Mouse (Mus musculus): ENCODE measurements at regions not wholly inside any gene's neighbourhood (a gene's known extent, or its start where the extent isn't known, plus 50 kb on each side); places are given as distances from the start of the nearest gene placed in this dataset.
"Not testable (repeated sequence)": the region's sequence is repeated elsewhere in the genome, so short reads cannot be mapped to it uniquely, and the experiment has no call there.

DNA sequence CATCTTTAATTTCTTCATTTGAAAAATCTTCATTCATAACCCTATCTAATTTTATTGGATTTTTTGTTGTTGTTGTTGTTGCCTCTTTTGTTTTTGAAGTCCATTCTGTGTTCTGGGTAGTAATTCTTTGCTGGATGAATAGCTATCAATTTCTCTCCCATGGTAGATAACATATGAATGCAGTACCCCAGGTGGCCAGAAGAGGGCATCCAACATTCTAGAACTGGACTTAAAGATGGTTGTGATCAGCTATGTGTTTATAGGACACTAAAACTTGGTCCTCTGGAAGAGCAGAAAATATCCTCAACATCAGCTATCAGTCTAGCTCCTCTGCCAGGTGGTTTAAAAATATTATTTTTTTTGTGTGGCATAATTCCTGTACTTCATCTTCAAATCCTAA is 73.0 kb downstream of the Prl2c3 start:
- DNase-seq (ENCODE audit: low read depth, low spot score), result peak; percentile 4

DNA sequence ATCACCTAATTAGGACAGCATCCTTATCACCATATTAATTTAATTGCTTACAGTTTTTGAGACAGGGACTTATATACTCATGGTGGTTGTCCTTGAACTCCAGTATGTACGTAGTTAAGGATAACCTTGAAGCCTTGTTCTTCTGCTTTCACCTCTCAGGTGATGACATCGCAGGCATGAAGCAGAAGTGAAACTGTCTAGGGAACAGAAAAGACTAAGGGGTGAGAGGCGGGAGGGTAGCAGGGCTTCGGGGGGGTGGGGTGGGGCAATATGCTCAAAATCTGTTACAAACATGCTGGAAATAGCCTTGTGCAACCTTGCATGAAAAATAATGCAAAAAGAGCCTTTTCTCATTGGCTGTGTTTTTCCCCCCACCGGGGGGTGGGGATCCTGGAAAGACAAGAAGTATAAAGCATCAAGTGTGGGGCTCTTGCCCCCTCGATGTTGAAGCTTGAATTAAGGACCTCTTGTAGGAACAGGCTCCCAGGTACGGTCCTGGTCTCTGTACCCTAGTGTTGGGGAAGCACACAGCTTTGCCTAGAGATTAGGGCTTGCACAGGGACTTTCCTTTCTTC is 81.8 kb downstream of the Prl2c3 start:
- not testable (repeated sequence) for DNase-seq (ENCODE audit: low read depth, low spot score)

DNA sequence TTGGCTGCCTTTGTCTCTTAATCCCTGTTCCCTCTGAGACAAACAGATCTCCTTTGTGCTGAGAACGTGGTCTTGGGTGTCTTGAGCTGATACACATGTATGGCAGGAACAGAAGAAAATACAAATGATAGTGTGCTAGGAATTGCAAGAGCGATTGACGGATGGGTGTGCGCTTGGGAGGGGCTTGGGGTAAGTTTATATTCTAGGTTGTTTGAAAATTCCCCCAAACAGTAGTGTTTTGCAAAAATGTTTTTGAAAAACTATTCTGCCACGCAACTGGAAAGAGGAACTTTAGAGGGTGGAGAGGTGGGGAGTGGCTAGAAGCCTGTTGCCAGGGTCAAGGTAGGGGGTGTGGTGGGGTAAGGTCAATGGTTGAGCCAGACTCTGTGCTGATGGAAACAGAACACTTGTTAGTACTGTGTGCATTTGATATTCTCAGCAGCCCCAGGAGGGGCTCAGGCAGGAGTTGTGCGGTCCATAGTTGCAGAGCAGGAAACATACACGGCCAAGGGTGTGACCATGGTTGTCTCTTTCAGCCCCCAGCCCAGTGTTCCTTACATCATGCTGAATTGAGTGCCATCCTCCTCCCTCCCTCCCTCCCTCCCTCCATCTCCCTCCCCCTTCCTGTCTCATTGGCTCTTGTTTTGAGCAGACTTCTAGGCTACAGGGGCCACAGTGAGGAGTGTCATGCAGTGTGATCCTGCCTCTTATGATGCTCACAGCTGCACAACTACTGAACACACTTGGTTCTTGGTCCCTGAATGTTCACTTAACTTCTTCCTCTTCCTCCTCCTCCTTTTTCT is 88.2 kb downstream of the Prl2c3 start:
- DNase-seq (ENCODE audit: low read depth, low spot score), result no peak

DNA sequence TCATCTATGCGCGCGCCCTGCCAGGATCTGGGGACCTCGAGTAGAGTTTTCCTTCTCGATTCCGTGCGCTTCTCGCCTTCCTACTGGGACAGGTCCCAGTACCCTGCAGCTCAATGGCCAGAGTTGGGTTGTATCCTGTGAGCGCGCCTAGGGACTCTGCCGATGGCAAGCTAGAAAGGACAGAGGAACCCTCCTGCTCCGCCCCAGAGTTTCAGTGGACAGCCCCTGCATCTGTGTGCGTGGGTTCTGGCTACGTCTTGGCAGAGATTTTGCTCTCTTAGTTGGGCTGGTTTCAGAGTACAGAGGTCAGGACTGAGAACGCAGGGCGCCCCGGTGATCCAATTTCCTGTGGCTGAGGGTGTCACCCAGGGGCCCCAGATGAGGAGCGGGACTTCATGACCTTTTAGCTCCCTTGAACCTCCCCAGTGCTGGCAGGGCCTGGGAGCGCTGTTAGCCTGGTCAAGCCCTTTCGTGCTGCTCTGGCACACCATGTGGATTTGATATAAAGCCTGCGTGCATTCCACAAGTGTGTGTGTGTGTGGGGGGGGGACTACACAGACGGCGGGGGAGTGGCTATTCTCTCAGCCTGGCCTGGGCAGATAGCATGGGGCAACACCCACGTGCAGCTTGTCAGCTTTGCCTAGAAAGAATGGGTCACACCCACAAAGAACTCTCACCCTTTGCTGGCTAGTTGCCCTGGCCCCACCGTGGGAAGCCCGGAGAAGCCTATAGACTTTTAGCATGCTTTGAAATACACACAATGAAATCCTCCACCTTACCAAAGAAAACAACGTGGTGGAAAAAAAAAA is 96.9 kb downstream of the Prl2c3 start:
- not testable (repeated sequence) for DNase-seq (ENCODE audit: low read depth, low spot score)

DNA sequence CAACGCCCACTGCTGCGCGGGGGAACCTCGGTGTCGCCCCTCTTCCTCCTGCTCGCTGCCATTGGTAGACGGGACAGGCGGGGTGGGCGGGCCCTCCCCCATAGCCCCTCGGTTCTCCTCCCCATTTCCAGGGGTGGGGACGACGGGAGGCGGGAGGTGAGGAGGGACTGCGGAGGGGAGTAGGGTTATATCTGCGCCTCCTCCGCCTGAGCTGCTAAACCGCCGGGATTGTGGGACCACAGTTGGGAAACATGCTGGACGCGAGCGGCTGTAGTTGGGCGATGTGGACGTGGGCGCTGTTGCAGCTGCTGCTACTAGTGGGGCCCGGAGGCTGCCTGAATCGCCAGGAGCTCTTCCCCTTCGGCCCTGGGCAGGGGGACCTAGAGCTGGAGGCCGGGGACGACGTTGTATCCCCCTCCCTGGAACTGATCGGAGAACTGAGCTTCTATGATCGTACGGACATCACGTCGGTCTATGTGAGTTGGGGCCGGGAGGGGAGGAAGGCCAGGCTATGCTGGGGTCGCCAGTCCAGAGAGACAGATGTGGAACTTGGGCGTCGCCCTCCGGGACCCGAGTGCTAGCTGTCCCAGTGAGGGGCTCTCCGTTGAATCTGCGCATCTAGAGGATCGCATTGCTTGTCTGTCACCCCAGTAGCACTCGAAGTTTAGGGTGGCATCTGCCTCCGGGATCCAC is 97.6 kb downstream of the Prl2c3 start:
- DNase-seq (ENCODE audit: low read depth, low spot score), result not testable (repeated sequence)

DNA sequence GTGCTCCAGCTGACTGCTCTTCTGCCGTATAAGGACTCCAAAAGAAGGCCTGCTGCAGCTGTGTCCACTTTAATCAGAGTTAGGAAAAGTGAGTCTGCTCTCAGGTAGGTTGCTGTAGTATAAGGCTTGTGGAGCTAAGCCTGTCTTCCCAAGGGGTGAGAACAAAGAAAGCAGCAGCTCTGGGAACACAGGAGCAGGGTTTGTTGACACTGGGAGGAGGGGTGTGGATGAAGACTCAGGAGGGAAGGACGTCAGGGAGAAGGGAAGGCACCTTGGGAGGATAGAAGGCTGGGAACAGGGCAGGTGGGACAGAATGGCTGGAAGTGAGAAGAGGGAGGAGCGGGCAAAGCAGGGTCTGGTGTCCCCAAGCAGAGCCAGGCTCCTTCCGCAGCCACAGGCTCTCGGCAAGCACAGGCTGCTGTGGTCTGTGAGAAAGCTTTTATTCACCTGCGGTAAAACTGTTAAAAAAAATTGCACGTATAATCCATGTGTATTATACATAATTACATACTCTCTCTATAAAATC is 106.2 kb downstream of the Prl2c3 start:
- not testable (repeated sequence) for DNase-seq (ENCODE audit: low read depth, low spot score)

DNA sequence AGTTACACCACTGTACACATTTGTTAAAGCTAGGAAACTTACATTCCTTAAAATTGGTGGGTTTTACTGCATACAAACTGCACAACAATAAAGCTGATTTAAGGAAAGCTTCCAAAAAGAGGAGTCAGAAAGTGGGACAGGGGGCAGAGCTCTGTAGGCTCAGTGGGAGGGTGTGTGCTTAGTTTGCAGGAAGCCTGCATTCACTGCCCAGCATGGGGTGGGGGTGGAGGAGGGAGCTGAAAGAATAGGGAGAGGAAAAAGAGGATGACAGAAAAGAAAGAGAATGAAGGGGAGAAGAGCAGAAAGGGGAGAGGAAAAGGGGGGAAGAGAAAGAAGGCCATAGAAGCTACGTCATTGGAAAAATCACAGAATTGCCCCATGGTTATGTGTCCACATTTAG is 111.1 kb downstream of the Prl2c3 start:
- DNase-seq (ENCODE audit: low read depth, low spot score), result not testable (repeated sequence)

DNA sequence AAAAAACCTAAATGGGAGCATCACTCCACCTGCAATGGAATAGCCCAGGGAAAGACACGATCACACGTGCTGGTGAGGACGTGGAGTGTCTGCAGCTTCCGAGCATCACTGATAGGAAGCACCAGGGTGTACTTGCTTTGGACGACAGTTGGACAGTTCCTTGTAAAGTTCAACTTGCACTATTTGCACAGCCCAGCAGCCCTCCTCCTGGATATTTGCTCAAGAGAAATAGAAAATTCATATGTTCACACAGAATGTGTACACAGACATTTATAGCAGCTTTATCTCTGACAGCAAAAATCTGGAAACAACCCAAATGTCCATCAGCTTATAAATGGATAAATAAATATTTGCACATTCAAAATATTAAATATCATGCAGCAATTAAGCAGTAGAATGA is 111.7 kb downstream of the Prl2c3 start:
- not testable (repeated sequence) for DNase-seq (ENCODE audit: low read depth, low spot score)

DNA sequence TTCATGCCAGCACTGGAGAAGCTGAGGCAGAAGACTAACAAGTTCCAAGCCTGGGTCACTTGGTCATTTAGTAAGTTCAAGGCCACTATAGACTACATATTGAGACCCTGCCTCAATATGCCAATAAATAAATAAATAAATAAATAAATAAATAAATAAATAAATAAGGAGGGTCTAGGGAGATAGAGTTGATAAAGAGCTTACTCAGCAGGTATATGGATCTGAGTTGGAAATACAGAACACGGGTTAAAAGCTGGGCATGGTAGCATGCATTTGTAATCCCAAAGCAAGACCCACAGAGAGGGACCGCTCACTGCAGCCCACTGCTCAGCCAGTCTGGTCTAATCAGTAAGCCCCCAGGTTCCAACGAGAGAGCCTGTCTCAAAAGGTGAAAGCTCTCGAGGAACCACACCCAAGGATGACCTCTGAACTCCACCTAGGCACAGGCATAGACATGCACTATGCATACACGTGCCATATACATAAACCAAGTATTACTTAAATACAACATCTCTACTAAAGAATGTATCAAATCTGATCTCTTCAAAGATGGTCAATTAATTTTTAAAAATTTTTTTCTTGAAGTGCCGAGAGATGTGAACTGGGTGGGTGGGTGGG is 115.4 kb downstream of the Ero1lb start:
- DNase-seq (ENCODE audit: low read depth, low spot score), result not testable (repeated sequence)

DNA sequence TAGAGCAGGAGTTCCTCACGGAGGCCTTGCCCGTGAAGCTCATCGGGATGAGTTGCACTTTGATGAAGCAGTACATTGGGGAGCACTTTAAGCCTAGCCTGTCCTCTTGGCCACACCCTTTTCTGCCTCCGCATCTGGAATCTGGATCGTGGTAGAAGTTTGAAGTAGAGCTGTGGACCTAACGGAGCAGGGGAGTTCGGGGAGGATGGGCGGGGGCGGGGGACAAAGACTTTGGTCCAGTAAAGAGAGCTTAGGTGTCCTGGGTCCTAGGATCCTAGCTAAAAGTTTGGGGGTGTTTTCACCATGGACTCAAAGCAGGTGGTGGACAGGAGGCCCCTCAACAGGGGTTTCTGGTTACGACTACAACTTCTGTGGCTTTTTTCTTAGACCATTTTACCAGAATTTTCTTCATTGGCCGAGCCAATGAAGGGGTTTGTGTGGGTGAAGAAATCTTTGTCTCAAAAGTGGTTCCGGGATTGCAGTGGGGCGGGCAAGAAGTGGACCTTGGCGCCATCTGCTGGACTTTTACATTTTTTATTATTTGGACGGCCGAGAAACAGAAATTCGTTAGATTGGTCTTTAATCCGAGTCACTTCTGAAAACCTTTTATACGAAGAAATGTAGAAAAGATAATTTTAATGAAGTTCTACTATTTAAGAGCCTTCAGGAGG is 114.7 kb downstream of the Ero1lb start:
- peak; percentile 54 for DNase-seq (ENCODE audit: low read depth, low spot score)

DNA sequence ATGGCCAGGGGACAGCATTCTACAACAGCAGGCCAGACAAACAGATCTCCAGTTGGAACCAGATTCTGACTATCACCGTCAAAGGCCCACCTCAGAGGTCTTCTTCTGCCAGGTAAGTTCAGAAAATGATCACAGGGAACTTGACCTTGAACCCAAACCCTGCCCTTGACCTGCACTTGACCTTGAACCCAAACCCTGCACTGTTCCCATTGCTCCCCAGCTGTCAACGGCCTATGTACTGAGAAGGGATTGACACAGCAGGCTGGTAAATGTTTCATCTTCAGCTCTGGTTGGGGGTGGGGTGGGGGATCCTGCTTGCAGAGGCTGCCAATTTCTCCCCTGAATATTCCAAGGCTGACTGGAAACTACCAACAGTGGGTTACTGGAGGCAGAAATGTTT is 111.7 kb downstream of the Ero1lb start:
- DNase-seq (ENCODE audit: low read depth, low spot score), result no peak

DNA sequence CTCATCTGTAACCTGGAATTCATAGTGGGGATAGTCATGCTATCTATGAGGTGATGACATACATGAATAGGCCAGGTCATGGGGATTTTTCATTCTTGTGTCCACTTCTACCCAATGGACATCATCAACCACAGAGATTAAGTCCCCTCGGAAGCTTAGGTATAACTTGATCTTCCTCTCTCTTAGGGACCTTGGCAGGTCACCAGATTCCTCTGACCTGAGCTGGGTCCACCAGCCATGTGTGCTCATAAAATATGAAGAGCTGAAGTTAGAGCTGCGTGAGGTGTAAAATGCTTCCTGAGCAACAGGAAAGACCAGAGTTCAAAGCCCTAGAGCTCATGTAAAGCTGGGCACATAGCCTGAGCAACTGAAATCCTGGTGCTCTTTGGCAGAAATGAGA is 105.3 kb downstream of the Ero1lb start:
- not testable (repeated sequence) for DNase-seq (ENCODE audit: low read depth, low spot score)

DNA sequence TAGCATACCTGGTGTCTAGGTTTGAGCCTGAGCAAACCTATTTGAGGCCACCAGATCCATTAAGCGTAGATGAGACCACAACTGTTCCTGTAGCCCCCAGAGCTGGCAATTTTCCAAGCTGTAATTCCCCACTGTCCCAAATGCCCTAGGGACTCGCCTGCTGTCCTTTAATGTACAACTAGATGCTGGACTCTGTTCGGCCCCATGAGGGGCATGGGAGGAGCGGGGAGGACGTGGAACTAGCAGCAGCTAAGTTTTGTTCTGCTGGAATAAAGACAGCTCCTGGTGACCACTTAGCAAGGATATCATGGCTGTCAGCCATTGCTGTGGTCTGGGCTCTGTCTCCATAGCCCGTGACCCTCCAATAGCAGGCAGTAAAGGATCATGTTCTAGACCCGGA is 103.1 kb downstream of the Ero1lb start:
- DNase-seq (ENCODE audit: low read depth, low spot score), result not testable (repeated sequence)

DNA sequence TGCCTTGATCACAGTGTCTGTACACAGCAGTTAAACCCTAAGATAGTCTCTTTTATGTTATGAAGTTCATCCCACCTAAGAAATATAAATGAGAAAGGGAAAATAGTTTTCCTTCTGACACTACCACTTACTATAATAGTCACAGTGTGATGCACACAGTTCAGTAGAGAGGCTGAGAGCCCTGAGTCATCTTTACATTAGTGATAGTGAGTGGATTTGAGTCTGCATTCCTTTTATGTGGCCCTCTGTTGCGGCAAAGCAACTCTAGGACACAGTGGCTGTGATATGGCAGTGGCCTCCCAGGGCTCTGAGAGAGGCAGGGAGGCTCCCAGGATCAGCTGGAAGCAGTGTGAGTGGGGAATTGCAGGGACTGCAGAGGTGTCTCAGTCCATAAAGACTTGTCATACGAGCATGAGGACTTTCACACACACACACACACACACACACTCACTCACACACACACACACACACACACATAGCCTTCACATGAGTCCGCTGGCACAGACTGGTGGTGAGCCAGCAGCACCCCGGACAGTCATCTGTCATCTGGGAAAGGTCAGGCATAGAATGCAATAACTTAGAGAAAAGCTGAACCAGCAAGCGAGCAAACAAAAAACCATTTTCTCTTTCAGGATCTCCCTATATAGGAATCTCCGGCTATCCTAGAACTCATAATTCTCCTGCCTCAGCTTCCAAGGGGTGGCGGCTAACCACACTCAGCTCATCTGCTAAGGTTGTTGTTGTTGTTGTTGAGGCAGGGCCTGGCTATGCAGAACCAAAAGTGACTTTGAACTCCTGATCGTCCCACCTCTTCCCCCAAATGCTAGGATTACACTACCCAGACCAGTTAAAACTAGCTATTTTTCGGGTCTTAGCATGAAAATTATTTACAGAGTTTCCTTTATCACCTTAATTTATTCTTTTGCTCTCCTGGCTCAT is 102.3 kb downstream of the Ero1lb start:
- DNase-seq (ENCODE audit: low read depth, low spot score), result not testable (repeated sequence)

DNA sequence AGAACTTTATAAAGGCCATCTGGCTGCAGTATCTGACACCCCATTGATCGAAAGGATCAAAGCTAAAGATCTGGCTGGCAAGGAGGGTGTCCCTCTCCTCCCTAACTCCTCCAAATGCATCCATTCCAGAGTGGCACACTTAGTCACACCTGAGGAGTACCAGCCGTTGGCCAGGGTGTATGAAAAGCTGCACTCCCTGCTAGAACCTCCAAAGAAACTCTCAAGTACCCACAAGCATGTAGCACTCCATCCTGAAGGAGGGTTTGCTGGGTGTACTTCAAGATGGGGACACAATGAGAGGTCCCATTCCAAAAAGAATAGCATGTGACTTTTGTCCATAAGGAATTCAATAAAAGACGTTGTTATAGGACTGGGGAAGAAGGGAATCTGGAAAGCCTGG is 100.4 kb downstream of the Ero1lb start:
- not testable (repeated sequence) for DNase-seq (ENCODE audit: low read depth, low spot score)

All from mesoderm, embryonic 11.5 days (tissue).